Mouse (Mus musculus): ENCODE results near the gene Pacsin2.

Gene Pacsin2

GRCm38 (mm10) chr15:83349225-83349953 is 115.0 kb downstream of the Pacsin2 start:
- no peak for TF ChIP-seq GATA4 (IDR thresholded peaks at IDR 0.05; ENCODE audit: insufficient replicate concordance, low read length)

- no peak for TF ChIP-seq GATA4 (IDR thresholded peaks at IDR 0.05; ENCODE audit: insufficient replicate concordance, low read length)
Observed at GRCm38 (mm10) chr15:83348747-83349146, 115.7 kb downstream of the Pacsin2 start.

DNA sequence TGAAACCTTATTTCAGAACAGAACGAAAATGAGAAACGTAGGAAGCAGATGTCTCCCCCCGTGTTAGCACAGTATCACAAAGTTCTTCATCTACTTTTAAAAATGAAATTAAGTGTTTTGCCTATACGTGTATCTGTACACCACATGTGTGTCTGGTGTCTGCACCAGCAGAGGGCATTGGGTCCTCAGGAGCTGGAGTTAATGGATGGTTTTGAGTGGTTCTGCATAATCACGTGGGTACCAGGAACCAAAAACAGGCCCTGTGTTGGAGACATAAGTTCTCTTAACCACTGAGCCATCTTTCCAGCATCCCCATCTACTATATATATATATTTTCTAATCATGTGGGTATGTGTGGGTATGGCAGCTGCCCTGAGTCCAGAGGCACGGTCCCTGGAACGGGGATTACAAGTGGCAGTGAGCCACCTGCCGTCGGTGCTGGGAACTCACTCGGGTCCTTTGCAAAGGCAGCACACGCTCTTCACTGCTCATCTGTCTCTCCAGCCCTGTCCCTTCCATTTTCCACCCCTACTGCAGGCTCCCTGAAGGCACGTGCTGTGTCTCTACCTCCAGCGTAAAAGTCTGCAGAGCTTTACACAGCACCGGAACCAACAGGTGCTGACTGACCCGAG is 118.4 kb downstream of the Pacsin2 start:
- no peak for TF ChIP-seq GATA4 (IDR thresholded peaks at IDR 0.05; ENCODE audit: insufficient replicate concordance, low read length)

DNA sequence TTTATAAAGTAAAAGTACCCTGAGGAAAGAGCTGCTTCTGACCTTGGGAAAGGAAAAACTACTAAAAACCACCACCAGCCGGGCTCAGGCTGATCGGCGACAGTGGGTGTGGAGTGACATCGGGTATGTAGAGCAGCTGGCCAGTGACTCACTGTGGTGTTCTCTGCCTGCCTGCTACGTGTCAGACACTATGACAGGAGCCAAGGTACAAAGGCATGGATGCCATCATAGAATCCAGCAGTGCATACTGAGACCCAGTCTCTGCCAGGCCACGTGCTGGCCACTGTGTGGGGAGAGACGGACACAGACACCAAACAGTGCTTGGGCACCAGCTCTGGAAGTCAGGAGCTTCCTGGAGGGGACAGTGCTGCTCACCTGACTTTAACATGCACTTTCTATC is 119.5 kb downstream of the Pacsin2 start:
- TF ChIP-seq GATA4 (IDR thresholded peaks at IDR 0.05; ENCODE audit: insufficient replicate concordance, low read length) = no peak

DNA sequence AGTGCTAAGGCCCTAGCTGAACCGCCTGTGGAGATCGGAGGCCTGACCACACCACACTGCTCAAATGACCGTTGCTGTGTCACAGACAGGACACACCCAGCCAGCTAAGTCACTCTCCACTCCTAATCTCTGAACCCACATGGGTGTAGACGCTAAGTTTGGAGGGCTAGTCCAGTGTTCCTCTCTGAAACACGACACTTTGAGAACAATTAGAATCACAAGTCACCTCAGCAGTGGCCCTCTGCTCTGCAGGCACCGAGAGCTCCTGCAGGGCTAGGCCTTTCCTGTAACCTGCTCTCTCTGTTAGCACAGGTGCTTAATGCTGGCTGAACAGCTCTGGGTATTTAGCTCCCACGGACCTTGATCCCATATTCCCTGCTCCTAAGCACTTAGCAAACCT is 120.2 kb downstream of the Pacsin2 start:
- TF ChIP-seq GATA4 (IDR thresholded peaks at IDR 0.05; ENCODE audit: insufficient replicate concordance, low read length) = no peak

DNA sequence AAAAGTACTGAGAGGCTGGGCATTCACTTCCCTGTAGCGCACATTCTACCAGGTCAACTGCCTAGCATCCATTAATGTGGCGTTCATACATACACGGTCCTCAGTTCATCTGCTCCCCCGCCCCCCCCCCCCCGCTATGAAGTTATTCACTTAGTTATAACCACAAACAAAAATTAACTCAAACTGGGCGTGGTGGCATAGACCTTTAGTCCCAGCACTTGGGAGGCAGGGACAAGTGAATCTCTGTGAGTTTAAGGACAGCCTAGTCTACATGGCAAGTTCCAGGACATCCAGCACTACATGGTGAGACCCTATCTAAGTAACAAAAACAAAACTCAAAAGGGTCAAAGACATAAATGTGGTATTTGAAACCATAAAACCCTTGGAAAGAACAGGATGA is 125.5 kb downstream of the Pacsin2 start:
- no peak for TF ChIP-seq GATA4 (IDR thresholded peaks at IDR 0.05; ENCODE audit: insufficient replicate concordance, low read length)

GRCm38 (mm10) chr15:83337903-83338870 is 126.2 kb downstream of the Pacsin2 start:
- TF ChIP-seq GATA4 (IDR thresholded peaks at IDR 0.05; ENCODE audit: insufficient replicate concordance, low read length) = no peak

DNA sequence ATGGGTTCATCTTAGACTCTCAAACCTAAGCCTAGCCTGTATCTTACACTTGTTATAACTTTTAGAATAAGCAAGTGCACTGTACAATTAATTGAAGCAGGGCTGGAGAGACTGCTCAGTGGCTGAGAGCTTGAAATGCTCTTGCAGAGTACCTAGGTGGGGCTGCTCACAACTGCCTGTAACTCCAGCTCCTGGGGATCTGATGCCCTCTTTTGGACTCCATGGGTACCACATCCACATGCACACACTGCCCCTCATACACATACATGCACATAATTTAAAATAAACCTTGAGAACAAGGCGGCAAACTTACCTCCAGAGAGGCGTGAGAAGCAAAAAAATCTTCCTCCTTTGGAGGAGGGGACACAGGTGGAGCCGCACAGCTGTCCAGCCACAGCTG is 132.0 kb downstream of the Pacsin2 start:
- no peak for TF ChIP-seq GATA4 (IDR thresholded peaks at IDR 0.05; ENCODE audit: insufficient replicate concordance, low read length)

- no peak for TF ChIP-seq GATA4 (IDR thresholded peaks at IDR 0.05; ENCODE audit: insufficient replicate concordance, low read length)
Observed at GRCm38 (mm10) chr15:83328952-83329351, 135.5 kb downstream of the Pacsin2 start.
